Mouse (Mus musculus): ENCODE data around the gene Wdr70.
"Not testable (repeated sequence)": the region's sequence is repeated elsewhere in the genome, so short reads cannot be mapped to it uniquely, and the experiment has no call there.

GRCm38 (mm10) chr15:8092668-8093067, 6.3 kb downstream of the Wdr70 start:
- not testable (repeated sequence) for TF ChIP-seq POLR2A (IDR thresholded peaks at IDR 0.05; ENCODE audit: borderline replicate concordance, insufficient read depth, low read length); CTCF (IDR thresholded peaks at IDR 0.05; ENCODE audit: borderline replicate concordance, insufficient read depth, low read depth, low read length)

Data from cerebellum, adult 2 months (tissue).